Mouse (Mus musculus): Measurements from ENCODE around the gene Apex2.
"Not testable (repeated sequence)": the region's sequence is repeated elsewhere in the genome, so short reads cannot be mapped to it uniquely, and the experiment has no call there.

DNA sequence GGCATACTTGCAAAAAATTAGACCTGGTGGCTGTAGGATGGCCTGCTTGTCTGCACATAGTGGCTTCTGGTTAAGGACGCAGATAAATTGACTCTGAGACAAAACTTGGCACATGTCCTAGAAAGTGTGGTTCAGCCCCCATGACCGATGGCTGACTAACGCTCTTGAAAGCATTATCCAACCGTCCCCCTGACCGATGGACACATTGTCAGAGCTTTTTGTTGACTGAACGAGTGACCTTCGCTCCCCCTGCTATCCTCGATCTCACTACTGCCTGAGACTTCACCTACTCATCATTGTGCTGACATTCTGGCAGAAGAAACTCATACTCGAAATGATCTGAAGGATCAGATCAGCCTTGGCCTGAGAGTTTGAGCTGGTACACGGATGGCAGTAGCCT lies 101.9 kb downstream of the Apex2 start:
- not testable (repeated sequence) for TF ChIP-seq TAL1, GATA1 (IDR thresholded peaks at IDR 0.05; ENCODE audit: low read length)
